Mouse (Mus musculus): Measurements from ENCODE around the gene Nfib. TPM values are rescaled to one million over a fixed set of nuclear protein-coding genes. Genes with fewer than 3 reads are reported as not detected.

The Nfib gene
- total and polyA plus RNA-seq, 3 experiments: 0.04 to 0.11 (median 0.09) TPM

- TF ChIP-seq MAX (IDR thresholded peaks at IDR 0.05; ENCODE audit: low read length): peak; percentile 38; the same call in 1 of the 2 replicates
- TF ChIP-seq KAT2A (IDR thresholded peaks at IDR 0.05; ENCODE audit: insufficient replicate concordance, low read length): no peak
- TF ChIP-seq USF1 (IDR thresholded peaks at IDR 0.05; ENCODE audit: low read depth, low read length): no peak
- TF ChIP-seq UBTF (IDR thresholded peaks at IDR 0.05; ENCODE audit: low read depth, low read length): no peak
- peak; percentile 68; the same call in 1 of the 2 replicates for TF ChIP-seq SIN3A (IDR thresholded peaks at IDR 0.05; ENCODE audit: low read length)
- TF ChIP-seq E2F4 (IDR thresholded peaks at IDR 0.05; ENCODE audit: insufficient replicate concordance, low read depth, low read length): no peak
- no peak for TF ChIP-seq NRF1 (IDR thresholded peaks at IDR 0.05; ENCODE audit: low read depth, low read length)
- peak; percentile 90 for TF ChIP-seq IRF4 (IDR thresholded peaks at IDR 0.05; ENCODE audit: low read depth, low read length)
- peak; percentile 56 for TF ChIP-seq MXI1 (IDR thresholded peaks at IDR 0.05; ENCODE audit: low read depth, low read length)
- TF ChIP-seq EP300 (IDR thresholded peaks at IDR 0.05; ENCODE audit: low read length): peak; percentile 90
- TF ChIP-seq POLR2A (IDR thresholded peaks at IDR 0.05; ENCODE audit: low read depth, low read length): no peak
- no peak for TF ChIP-seq ZNF384 (IDR thresholded peaks at IDR 0.05; ENCODE audit: low read depth, low read length)
- no peak for TF ChIP-seq GABPA (IDR thresholded peaks at IDR 0.05; ENCODE audit: insufficient replicate concordance, low read depth, low read length)
- TF ChIP-seq RAD21 (IDR thresholded peaks at IDR 0.05; ENCODE audit: low read depth, low read length): no peak
- no peak for TF ChIP-seq NELFE (IDR thresholded peaks at IDR 0.05; ENCODE audit: low read depth, low read length)
- TF ChIP-seq ZKSCAN1 (IDR thresholded peaks at IDR 0.05; ENCODE audit: borderline replicate concordance, low read depth, low read length): no peak
- TF ChIP-seq POLR2AphosphoS2 (IDR thresholded peaks at IDR 0.05; ENCODE audit: low read depth, low read length): no peak
- TF ChIP-seq JUND (conservative IDR thresholded peaks at IDR 0.05; ENCODE audit: low read depth, low read length): peak; percentile 74; the same call in 1 of the 2 replicates
- no peak for TF ChIP-seq CHD2 (IDR thresholded peaks at IDR 0.05; ENCODE audit: low read length)
- TF ChIP-seq ZMIZ1 (IDR thresholded peaks at IDR 0.05; ENCODE audit: low read depth, low read length): no peak
- 0 out of 2 replicates have a peak, but pooled peaks have one; percentile 47 for TF ChIP-seq MYC (IDR thresholded peaks at IDR 0.05; ENCODE audit: low read depth, low read length)
- no peak for TF ChIP-seq CTCF (conservative IDR thresholded peaks at IDR 0.05 in 1 of 2, IDR thresholded peaks at IDR 0.05 in 1 of 2; ENCODE audit: low read depth in 2 of 2, low read length in 2 of 2)
- TF ChIP-seq HCFC1 (IDR thresholded peaks at IDR 0.05; ENCODE audit: low read depth, low read length): peak; percentile 14; the same call in 1 of the 2 replicates
- TF ChIP-seq MAFK (IDR thresholded peaks at IDR 0.05; ENCODE audit: insufficient replicate concordance, low read length): peak; percentile 62; the same call in 1 of the 2 replicates
- peak; percentile 34 for TF ChIP-seq ETS1 (conservative IDR thresholded peaks at IDR 0.05; ENCODE audit: low read depth, low read length)
- TF ChIP-seq CHD1 (IDR thresholded peaks at IDR 0.05; ENCODE audit: low read depth, low read length): 0 out of 2 replicates have a peak, but pooled peaks have one; percentile 34
- no peak for TF ChIP-seq TBP (conservative IDR thresholded peaks at IDR 0.05; ENCODE audit: low read depth, low read length)
- peak; percentile 39; the same call in 1 of the 2 replicates for TF ChIP-seq JUN (IDR thresholded peaks at IDR 0.05; ENCODE audit: insufficient read depth, low read depth, low read length)
- no peak for TF ChIP-seq ZC3H11A (IDR thresholded peaks at IDR 0.05; ENCODE audit: low read depth, low read length)
- no peak for TF ChIP-seq PAX5 (IDR thresholded peaks at IDR 0.05; ENCODE audit: low read length)
- TF ChIP-seq MEF2A (IDR thresholded peaks at IDR 0.05; ENCODE audit: borderline replicate concordance, low read depth, low read length): 0 out of 2 replicates have a peak, but pooled peaks have one; percentile 39
- TF ChIP-seq TCF12 (IDR thresholded peaks at IDR 0.05; ENCODE audit: low read depth, low read length): 0 out of 2 replicates have a peak, but pooled peaks have one; percentile 45
- peak; percentile 79 for TF ChIP-seq BHLHE40 (IDR thresholded peaks at IDR 0.05; ENCODE audit: low read depth, low read length)
- no peak for TF ChIP-seq SMC3 (IDR thresholded peaks at IDR 0.05; ENCODE audit: low read depth, low read length)
- TF ChIP-seq RCOR1 (conservative IDR thresholded peaks at IDR 0.05; ENCODE audit: low read depth, low read length): 0 out of 2 replicates have a peak, but pooled peaks have one; percentile 62
- peaks cover 3 to 10% of the 10 kb centered on the region in 2 experiments; a peak in 3 of 4 replicates for H3K4me1 ChIP-seq (ENCODE audit: control insufficient read depth in 1 of 2, insufficient read depth in 2 of 2)
- H3K79me2 ChIP-seq (replicated peaks; ENCODE audit: control insufficient read depth, extremely low read depth, insufficient read depth, poor library complexity, severe bottlenecking): no peaks in the 10 kb centered on the region
- H3K9me3 ChIP-seq (replicated peaks; ENCODE audit: low read length): no peaks in the 10 kb centered on the region
- peak overlapping the region; percentile 59; the same call in 1 of the 2 replicates for H3K4me2 ChIP-seq (ENCODE audit: insufficient read depth, low read depth, poor library complexity, severe bottlenecking)
- DNase-seq (ENCODE audit: extremely low read depth): peak; percentile 40
- H3K4me3 ChIP-seq (replicated peaks in 1 of 3; ENCODE audit: low read depth in 2 of 3, low read length in 2 of 3, poor library complexity in 1 of 3): no peak overlapping the region
- in situ Hi-C loops (cut with MboI; ENCODE audit: low pct_ligation_motif_present, low pct_unique_long_range_greater_than_20kb, low sequenced_read_pairs): no loop called here
- no peak overlapping the region for H3K9ac ChIP-seq (ENCODE audit: insufficient read depth, low read depth)
- dilution Hi-C loops (cut with MboI; ENCODE audit: extremely low pct_ligation_motif_present, extremely low pct_unique_long_range_greater_than_20kb, low sequenced_read_pairs): no loop called here
- H3K36me3 ChIP-seq (replicated peaks in 1 of 2; ENCODE audit: control insufficient read depth in 1 of 2, insufficient read depth in 1 of 2, low read length in 1 of 2): no peaks in the 10 kb centered on the region
- no peaks in the 10 kb centered on the region for H3K27me3 ChIP-seq (replicated peaks)
- H3K27ac ChIP-seq (ENCODE audit: insufficient read depth, low read depth): no peak overlapping the region
Observed at GRCm38 (mm10) chr4:82617257-82617656, 88.3 kb downstream of the Nfib start.

Measured in CH12.LX (cell line).